Mouse (Mus musculus): Measurements from ENCODE around the gene Clk1.

DNA sequence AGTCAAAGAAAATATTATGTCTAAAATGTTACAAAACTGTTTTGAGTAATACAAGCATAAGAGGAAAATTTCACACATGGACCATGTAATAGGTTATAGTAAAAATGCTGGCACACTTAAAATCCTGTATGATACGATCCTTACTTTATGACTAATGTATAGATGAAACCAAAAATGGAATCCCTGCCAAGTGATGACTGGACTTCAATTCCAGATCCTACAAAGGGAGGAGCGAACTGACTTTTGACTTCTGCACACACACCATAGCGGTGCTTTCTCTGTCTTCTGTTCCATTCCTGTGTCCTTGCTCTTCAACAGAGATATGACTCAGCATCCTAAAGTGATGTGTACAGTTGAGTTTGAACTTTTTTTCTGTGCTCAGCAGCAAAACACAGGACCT, 36.7 kb upstream of the Clk1 start:
- no peak for TF ChIP-seq CTCF (conservative IDR thresholded peaks at IDR 0.05; ENCODE audit: insufficient read depth, insufficient read length, low read depth, low read length)
- TF ChIP-seq POLR2A (IDR thresholded peaks at IDR 0.05; ENCODE audit: low read depth, low read length): no peak

Data from kidney, adult 2 months (tissue).